Mouse (Mus musculus): ENCODE data around the gene Txnip. TPM values are rescaled to one million over a fixed set of nuclear protein-coding genes. Genes with fewer than 3 reads are reported as not detected.

Gene Txnip
- polyA plus RNA-seq, 1 experiment = 42.6 TPM

DNA sequence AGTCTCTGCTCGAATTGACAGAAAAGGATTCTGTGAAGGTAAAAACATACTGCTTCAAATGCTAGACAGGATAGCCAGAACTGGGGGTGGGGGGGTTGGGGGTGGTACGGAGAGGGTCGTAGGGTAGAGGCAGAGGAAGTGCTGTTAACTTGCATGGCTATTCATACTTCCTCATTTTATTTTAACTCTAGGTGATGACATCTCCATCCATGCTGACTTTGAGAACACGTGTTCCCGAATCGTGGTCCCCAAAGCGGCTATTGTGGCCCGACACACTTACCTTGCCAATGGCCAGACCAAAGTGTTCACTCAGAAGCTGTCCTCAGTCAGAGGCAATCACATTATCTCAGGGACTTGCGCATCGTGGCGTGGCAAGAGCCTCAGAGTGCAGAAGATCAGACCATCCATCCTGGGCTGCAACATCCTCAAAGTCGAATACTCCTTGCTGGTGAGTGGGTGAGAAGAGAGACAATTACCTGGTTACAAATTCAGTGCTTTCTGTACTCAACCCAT, 1.7 kb downstream of the Txnip start:
- Histone ChIP-seq H3K4me2 (ENCODE audit: low read depth) (peak overlapping the region; percentile 88), H3K36me3 (ENCODE audit: control insufficient read depth, insufficient read depth) (peaks cover 12% of the 10 kb centered on the region), H3K27me3 (ENCODE audit: control insufficient read depth, insufficient read depth, insufficient read length) (no peaks in the 10 kb centered on the region), H3K4me3 (peak overlapping the region; percentile 71), H3K79me2 (ENCODE audit: control insufficient read depth, insufficient read depth) (peaks cover 9% of the 10 kb centered on the region), H3ac (ENCODE audit: control insufficient read depth, insufficient read length) (no peak overlapping the region)
- TF ChIP-seq REST (IDR thresholded peaks at IDR 0.05; ENCODE audit: insufficient read depth, insufficient read length) = no peak
- no peak for TF ChIP-seq MAX (IDR thresholded peaks at IDR 0.05; ENCODE audit: low read depth)
- TF ChIP-seq TCF3 (IDR thresholded peaks at IDR 0.05; ENCODE audit: insufficient read length, low read depth) = no peak

DNA sequence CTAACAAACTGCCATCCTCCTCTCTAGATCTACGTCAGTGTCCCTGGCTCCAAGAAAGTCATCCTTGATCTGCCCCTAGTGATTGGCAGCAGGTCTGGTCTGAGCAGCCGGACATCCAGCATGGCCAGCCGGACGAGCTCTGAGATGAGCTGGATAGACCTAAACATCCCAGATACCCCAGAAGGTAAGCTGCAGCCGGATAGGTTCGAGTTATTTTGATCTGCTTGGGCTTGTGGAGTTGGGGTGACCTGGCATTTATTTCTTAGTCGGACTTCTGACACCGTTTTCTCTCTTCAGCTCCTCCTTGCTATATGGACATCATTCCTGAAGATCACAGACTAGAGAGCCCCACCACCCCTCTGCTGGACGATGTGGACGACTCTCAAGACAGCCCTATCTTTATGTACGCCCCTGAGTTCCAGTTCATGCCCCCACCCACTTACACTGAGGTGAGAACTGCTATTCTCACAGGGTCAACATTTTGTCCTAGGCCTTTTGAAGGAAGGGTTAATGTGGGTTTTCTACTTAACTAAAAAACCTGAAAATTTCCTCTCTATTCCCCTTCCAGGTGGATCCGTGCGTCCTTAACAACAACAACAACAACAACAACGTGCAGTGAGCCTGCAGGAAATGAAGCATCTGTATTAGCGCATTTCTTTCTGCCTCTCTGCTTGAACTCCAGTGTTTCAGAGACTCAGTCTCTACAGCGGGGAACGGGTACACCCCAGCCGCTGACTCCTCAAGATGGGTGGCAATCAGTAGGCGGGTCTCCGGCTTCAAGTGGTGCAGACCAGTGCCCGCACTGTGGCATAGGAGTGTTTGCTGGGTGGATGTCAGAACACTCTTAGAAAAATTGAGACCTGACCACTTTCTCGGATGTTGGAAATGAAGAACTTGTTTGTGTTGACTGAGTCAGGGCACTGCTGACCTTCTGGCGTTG, 2.4 kb downstream of the Txnip start:
- H3ac ChIP-seq (ENCODE audit: control insufficient read depth, insufficient read length) = no peak overlapping the region
- peaks cover 12% of the 10 kb centered on the region for H3K36me3 ChIP-seq (ENCODE audit: control insufficient read depth, insufficient read depth)
- H3K4me2 ChIP-seq (ENCODE audit: low read depth) = peak overlapping the region; percentile 88
- no peak for TF ChIP-seq POLR2A (IDR thresholded peaks at IDR 0.05; ENCODE audit: insufficient read length, low read depth)
- TF ChIP-seq POLR2AphosphoS2 (IDR thresholded peaks at IDR 0.05; ENCODE audit: insufficient read length, low read depth) = no peak
- no peak for TF ChIP-seq MAX (IDR thresholded peaks at IDR 0.05; ENCODE audit: low read depth)
- no peak for TF ChIP-seq TCF3 (IDR thresholded peaks at IDR 0.05; ENCODE audit: insufficient read length, low read depth)
- no peak for TF ChIP-seq E2F4 (IDR thresholded peaks at IDR 0.05; ENCODE audit: insufficient read depth)
- no peak for TF ChIP-seq TCF12 (IDR thresholded peaks at IDR 0.05; ENCODE audit: insufficient read depth, poor library complexity, severe bottlenecking)
- no peak for TF ChIP-seq MYOG (IDR thresholded peaks at IDR 0.05; ENCODE audit: control insufficient read depth in 1 of 3, insufficient read depth in 1 of 3, insufficient read length in 2 of 3, low read depth in 2 of 3)
- H3K79me2 ChIP-seq (ENCODE audit: control insufficient read depth, insufficient read depth) = peaks cover 9% of the 10 kb centered on the region
- no peaks in the 10 kb centered on the region for H3K27me3 ChIP-seq (ENCODE audit: control insufficient read depth, insufficient read depth, insufficient read length)
- H3K4me3 ChIP-seq = peak overlapping the region; percentile 71

DNA sequence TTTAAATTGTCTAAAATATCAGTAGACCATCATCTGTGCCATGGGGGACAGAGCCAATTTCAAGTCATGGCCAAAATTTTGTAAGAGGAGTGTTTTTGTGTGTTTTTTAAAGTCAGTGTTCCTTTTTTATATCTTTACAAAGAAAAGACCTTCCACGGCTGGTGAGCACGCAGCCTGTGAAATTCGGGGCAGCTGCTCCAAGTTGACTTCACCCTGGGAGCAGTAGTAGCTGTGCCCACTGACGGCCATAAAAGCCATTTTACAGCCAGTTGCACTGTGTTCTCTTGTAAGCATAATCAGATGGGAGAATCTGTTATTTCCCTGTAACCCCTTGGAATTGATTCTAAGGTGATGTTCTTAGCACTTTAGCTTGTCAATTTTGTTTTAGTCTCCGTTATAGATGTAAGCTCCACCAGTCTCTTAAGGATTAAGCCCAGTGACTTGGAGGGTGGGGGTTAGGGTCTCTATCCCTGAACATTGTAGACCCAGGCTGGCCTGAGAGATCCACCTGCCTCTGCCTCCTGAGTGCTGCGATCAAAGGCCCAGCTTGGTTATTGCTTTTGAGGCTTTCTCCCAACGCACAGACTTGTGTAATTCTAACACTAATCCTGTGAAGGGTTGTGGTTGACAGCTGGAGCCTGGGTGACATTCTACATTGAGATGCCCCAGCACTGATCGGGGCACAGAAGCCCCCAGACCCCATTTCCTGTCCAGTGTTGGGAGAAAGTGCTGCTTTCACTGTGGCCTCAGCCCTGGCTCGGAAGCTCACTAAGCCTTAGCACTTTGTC, 3.3 kb downstream of the Txnip start:
- H3K79me2 ChIP-seq (ENCODE audit: control insufficient read depth, insufficient read depth) = peaks cover 9% of the 10 kb centered on the region
- TF ChIP-seq SRF (IDR thresholded peaks at IDR 0.05; ENCODE audit: control insufficient read depth, insufficient read length, low read depth) = no peak
- TF ChIP-seq USF1 (IDR thresholded peaks at IDR 0.05; ENCODE audit: low read depth) = no peak
- TF ChIP-seq TCF3 (IDR thresholded peaks at IDR 0.05; ENCODE audit: insufficient read length, low read depth) = no peak
- peak; percentile 34 for TF ChIP-seq POLR2A (IDR thresholded peaks at IDR 0.05; ENCODE audit: insufficient read length, low read depth)
- no peak for TF ChIP-seq MYOG (IDR thresholded peaks at IDR 0.05; ENCODE audit: control insufficient read depth in 1 of 3, insufficient read depth in 1 of 3, insufficient read length in 2 of 3, low read depth in 2 of 3)
- no peak for TF ChIP-seq E2F4 (IDR thresholded peaks at IDR 0.05; ENCODE audit: insufficient read depth)
- no peak for TF ChIP-seq REST (IDR thresholded peaks at IDR 0.05; ENCODE audit: insufficient read depth, insufficient read length)
- TF ChIP-seq POLR2AphosphoS2 (IDR thresholded peaks at IDR 0.05; ENCODE audit: insufficient read length, low read depth) = peak; percentile 67
- TF ChIP-seq MYOD1 (IDR thresholded peaks at IDR 0.05; ENCODE audit: control insufficient read depth in 1 of 3, insufficient read length in 2 of 3, low read depth in 2 of 3) = no peak
- no peak for TF ChIP-seq MAX (IDR thresholded peaks at IDR 0.05; ENCODE audit: low read depth)
- no peak for TF ChIP-seq TCF12 (IDR thresholded peaks at IDR 0.05; ENCODE audit: insufficient read depth, poor library complexity, severe bottlenecking)
- no peak for TF ChIP-seq CEBPB (IDR thresholded peaks at IDR 0.05; ENCODE audit: insufficient read depth, poor library complexity, severe bottlenecking)
- no peak overlapping the region for H3ac ChIP-seq (ENCODE audit: control insufficient read depth, insufficient read length)
- H3K27me3 ChIP-seq (ENCODE audit: control insufficient read depth, insufficient read depth, insufficient read length) = no peaks in the 10 kb centered on the region
- peak overlapping the region; percentile 71 for H3K4me3 ChIP-seq
- H3K36me3 ChIP-seq (ENCODE audit: control insufficient read depth, insufficient read depth) = peaks cover 12% of the 10 kb centered on the region
- peak overlapping the region; percentile 88 for H3K4me2 ChIP-seq (ENCODE audit: low read depth)

DNA sequence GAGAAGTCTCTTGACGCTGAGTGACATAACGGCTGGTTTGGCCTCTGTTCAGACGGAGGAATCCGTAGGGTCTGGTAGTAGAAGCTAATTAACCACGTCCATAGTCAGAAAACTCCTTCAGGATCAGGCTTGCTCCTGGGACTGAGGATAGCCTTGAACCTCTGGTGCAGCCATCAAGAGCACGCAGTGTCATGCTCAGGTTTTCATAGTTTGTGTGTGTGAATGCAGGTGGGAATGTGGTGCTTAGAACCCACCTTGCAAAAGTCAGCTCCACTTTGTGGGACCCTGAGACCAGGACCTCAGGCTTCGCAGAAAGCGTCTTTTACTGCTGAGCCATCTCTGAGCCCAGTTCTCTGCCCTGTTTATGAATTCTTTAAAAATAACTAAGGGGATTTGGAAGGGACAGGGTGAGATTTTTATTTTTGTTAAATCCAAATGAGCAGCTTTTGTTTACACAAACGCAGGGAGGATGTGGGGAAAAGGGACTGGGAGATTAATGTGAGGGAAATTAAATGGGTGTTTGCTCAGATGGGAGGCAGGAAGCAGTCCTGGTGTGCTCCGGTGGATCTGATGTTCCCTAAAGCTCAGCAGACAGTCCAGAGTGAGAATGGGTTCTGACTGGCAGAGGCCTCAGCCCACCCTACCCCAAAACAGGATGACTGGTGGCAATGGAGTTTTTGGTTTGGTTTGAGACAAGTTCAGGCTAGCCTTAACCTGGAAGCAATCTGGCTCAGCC, 4.4 kb downstream of the Txnip start:
- H3K79me2 ChIP-seq (ENCODE audit: control insufficient read depth, insufficient read depth) = peaks cover 9% of the 10 kb centered on the region
- H3K27me3 ChIP-seq (ENCODE audit: control insufficient read depth, insufficient read depth, insufficient read length) = no peaks in the 10 kb centered on the region
- no peak overlapping the region for H3K4me2 ChIP-seq (ENCODE audit: low read depth)
- no peak overlapping the region for H3ac ChIP-seq (ENCODE audit: control insufficient read depth, insufficient read length)
- H3K36me3 ChIP-seq (ENCODE audit: control insufficient read depth, insufficient read depth) = peaks cover 12% of the 10 kb centered on the region
- no peak overlapping the region for H3K4me3 ChIP-seq
- TF ChIP-seq REST (IDR thresholded peaks at IDR 0.05; ENCODE audit: insufficient read depth, insufficient read length) (no peak), MAX (IDR thresholded peaks at IDR 0.05; ENCODE audit: low read depth) (no peak), POLR2A (IDR thresholded peaks at IDR 0.05; ENCODE audit: insufficient read length, low read depth) (peak; percentile 51), POLR2AphosphoS2 (IDR thresholded peaks at IDR 0.05; ENCODE audit: insufficient read length, low read depth) (peak; percentile 90)

Data from myocyte (in vitro differentiated cells).